Mouse (Mus musculus): Measurements from ENCODE around the gene Tnp2. TPM values are rescaled to one million over a fixed set of nuclear protein-coding genes. Genes with fewer than 3 reads are reported as not detected.

Gene Tnp2
- polyA plus RNA-seq, 1 experiment, result not detected

DNA sequence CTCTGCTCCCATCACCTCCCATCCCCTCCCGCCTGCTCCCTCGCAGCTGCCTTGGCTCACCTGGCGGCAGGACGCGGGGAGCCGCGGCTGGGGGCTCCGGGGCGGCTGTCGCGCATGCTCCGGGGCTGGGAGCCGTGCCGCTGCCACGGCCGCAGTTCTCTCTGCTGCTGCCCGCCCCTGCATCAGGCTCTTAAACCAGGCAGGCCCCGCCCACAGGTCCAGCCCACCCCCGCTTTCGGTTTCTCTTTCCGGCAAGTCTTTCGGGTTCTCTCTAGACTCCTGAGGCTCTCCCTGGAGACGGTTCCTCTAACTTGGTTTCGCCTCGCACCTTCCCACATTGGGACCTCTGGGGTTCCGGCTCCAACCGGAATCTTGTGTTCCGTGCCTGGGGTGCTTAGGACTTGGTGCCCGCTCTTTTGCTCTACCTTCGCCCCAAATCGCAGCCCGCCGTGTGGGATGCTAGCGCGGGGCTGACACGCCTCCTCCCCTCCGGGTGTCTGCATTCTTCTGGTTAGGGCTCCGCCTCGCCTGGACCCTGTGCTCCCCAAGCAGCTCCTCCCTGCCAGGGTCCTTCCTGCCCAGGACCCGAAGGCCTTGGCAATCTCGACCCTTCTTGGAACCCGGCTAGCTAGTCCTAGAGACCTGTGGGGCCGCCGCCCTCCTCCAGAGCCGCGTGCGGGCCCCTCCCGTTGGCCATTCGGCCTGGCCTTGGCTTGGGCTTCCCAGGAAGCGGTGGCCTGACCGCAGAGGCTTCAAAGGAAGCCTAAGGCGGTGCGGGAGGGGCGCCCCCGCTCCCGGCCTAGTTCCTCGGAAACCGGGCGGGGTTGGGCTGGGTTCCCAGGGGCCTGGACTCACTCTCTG, 2.9 kb downstream of the Tnp2 start, which contains the start of gene Socs1:
Gene Socs1 (minus strand): TSS at position 166 of the 861 bp plus-strand sequence.
- peaks cover 7% of the 10 kb centered on the region; the same call in 1 of the 2 replicates for H3K9me3 ChIP-seq (ENCODE audit: control insufficient read depth, low read length)
- no peak for TF ChIP-seq TAL1 (IDR thresholded peaks at IDR 0.05; ENCODE audit: low read length)
- no peak for TF ChIP-seq GATA1 (IDR thresholded peaks at IDR 0.05; ENCODE audit: low read length)
- peak within 1 kb of the TSS; percentile 90 for H3K4me3 ChIP-seq (replicated peaks)
- peaks cover 26% of the 10 kb centered on the region for H3K4me1 ChIP-seq (ENCODE audit: control insufficient read depth)
- no peaks in the 10 kb centered on the region for H3K36me3 ChIP-seq (ENCODE audit: control insufficient read depth)
- H3K27me3 ChIP-seq (ENCODE audit: control insufficient read depth), result peaks cover 51% of the 10 kb centered on the region

DNA sequence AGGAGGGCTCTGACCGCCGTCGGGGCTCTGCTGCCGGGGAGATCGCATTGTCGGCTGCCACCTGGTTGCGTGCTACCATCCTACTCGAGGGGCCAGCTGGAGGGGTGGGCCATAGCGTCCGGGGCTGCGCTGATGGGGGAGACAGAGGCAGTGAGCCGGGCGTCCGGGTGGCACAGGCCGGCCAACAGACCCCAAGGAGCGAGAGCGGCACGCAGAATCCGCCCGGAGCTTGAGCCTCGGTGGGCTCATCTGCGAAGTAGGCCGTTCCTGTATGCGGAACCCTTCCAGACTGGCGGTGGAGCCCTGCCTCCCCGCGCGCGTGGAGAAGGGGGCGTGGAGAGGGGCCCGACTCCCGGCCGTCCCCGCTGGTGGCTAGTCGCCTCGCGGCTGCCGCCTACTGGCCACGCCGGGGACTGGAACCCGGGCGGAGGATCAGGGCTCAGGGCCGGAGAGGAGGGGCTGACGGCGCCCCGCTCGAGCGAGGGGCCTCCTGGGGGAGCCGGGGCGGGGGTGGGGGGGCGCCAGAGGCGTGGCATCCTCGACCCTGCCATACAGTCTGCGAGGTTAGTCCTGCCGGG, 3.6 kb downstream of the Tnp2 start:
- H3K27me3 ChIP-seq (ENCODE audit: control insufficient read depth), result peaks cover 51% of the 10 kb centered on the region
- peak overlapping the region; percentile 90 for H3K4me3 ChIP-seq (replicated peaks)
- H3K36me3 ChIP-seq (ENCODE audit: control insufficient read depth), result no peaks in the 10 kb centered on the region
- peaks cover 26% of the 10 kb centered on the region for H3K4me1 ChIP-seq (ENCODE audit: control insufficient read depth)
- TF ChIP-seq GATA1 (IDR thresholded peaks at IDR 0.05; ENCODE audit: low read length), result no peak
- TF ChIP-seq TAL1 (IDR thresholded peaks at IDR 0.05; ENCODE audit: low read length), result no peak
- peaks cover 7% of the 10 kb centered on the region; the same call in 1 of the 2 replicates for H3K9me3 ChIP-seq (ENCODE audit: control insufficient read depth, low read length)

DNA sequence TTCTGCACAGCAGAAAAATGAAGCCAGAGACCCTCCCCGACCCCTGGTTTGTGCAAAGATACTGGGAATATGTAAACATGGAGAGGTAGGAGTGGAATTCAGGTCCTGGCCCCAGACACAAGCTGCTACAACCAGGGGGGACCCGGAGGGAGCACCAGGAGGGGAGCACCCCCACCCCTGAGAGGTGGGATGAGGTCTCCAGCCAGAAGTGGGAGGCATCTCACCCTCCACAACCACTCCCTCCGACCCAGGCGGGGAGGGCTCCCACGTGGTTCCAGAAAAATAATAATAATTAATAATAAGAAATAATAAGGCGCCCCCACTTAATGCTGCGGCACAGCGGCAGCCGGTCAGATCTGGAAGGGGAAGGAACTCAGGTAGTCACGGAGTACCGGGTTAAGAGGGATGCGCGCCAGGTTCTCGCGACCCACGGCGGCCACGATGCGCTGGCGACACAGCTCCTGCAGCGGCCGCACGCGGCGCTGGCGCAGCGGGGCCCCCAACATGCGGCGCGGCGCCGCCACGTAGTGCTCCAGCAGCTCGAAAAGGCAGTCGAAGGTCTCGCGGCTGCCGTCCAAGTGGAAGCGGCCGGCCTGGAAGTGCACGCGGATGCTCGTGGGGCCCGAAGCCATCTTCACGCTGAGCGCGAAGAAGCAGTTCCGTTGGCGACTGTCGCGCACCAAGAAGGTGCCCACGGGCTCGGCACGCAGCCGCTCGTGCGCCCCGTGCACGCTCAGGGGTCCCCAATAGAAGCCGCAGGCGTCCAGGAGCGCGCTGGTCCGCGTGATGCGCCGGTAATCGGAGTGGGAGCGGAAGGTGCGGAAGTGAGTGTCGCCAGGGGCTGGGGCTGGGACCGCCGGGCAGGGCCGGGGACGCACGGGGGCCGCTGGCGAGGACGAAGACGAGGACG, 4.3 kb downstream of the Tnp2 start:
- no peaks in the 10 kb centered on the region for H3K36me3 ChIP-seq (ENCODE audit: control insufficient read depth)
- TF ChIP-seq GATA1 (IDR thresholded peaks at IDR 0.05; ENCODE audit: low read length) (no peak), TAL1 (IDR thresholded peaks at IDR 0.05; ENCODE audit: low read length) (no peak)
- peak overlapping the region; percentile 90 for H3K4me3 ChIP-seq (replicated peaks)
- peaks cover 7% of the 10 kb centered on the region; the same call in 1 of the 2 replicates for H3K9me3 ChIP-seq (ENCODE audit: control insufficient read depth, low read length)
- H3K4me1 ChIP-seq (ENCODE audit: control insufficient read depth), result peaks cover 26% of the 10 kb centered on the region
- peaks cover 51% of the 10 kb centered on the region for H3K27me3 ChIP-seq (ENCODE audit: control insufficient read depth)

DNA sequence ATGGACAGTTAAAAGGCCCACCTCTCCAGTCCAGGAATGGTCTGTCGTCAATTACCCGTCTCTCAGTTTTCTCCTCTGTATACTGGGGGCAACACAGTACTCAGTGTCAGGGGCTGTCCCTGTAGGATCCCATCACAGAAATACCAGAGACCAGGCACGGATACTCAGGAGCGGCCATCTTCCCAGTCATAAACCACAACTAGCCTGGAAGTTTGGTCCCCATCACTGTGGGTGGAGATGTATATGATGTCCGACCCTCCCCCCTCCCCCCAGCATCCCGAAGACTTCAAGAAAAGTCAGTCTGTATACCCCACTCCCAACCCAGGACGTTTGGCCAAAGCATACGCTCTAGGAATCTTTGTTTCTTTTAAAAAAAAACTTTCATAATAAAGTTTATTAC, 5.0 kb downstream of the Tnp2 start:
- no peak for TF ChIP-seq GATA1 (IDR thresholded peaks at IDR 0.05; ENCODE audit: low read length)
- Histone ChIP-seq H3K4me1 (ENCODE audit: control insufficient read depth) (peaks cover 26% of the 10 kb centered on the region), H3K27me3 (ENCODE audit: control insufficient read depth) (peaks cover 50% of the 10 kb centered on the region), H3K4me3 (replicated peaks) (no peak overlapping the region), H3K36me3 (ENCODE audit: control insufficient read depth) (no peaks in the 10 kb centered on the region), H3K9me3 (ENCODE audit: control insufficient read depth, low read length) (peaks cover 7% of the 10 kb centered on the region; the same call in 1 of the 2 replicates)

DNA sequence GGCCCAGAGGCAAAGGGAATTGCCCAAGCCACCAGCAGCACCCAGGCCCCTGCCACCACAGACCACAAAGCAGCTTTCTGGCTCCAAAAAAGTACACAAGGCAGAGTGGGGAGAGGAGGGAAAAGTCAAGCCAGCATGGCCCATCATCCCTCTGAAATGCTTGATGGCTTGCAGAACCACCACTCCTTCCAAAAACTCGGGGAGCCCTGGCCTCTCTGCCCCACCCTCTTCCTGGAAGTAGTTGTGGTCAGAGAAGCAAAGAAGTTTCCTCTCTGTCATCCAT, 5.4 kb downstream of the Tnp2 start:
- TF ChIP-seq GATA1 (IDR thresholded peaks at IDR 0.05; ENCODE audit: low read length) (no peak), TAL1 (IDR thresholded peaks at IDR 0.05; ENCODE audit: low read length) (no peak)
- Histone ChIP-seq H3K27me3 (ENCODE audit: control insufficient read depth) (peaks cover 46% of the 10 kb centered on the region), H3K36me3 (ENCODE audit: control insufficient read depth) (no peaks in the 10 kb centered on the region), H3K9me3 (ENCODE audit: control insufficient read depth, low read length) (peaks cover 7% of the 10 kb centered on the region; the same call in 1 of the 2 replicates), H3K4me1 (ENCODE audit: control insufficient read depth) (peaks cover 26% of the 10 kb centered on the region), H3K4me3 (replicated peaks) (no peak overlapping the region)

DNA sequence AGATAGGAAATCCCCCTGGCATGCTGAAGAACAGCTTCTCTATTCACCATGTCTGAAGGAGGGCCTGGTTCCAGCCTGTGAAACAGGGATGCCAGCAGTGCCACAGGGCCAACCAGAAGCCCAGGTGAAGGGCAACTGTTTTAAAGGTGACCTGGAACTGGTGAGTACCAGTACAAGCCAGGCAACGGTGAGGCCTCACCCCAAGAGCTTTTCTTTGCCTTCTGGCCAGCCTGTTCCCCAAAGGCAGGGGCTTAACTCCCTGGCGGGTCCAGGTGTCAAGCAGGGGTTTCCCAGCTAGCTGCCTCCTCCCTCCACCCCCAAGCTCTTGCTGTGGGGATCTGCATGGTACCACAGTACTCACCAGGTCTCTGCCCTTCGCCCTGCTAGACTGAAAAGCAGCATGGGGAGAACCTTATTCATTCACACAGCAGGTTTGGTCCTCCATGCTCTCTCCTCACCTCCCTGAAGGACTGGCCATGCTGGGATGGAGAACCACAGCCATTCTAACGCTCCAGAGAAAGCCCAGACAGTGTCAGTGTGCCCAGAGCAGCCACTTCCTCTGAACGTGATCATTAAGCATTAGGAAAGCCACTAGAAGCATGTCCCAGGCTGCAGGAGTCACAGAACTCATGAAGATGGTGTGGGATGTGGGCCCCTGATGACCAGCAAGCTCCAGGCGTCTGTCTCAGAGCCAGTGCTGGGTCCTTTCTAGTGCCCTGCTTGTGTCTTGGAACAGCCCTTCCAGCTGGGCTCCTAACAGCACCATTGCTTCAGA, 5.9 kb downstream of the Tnp2 start:
- H3K4me1 ChIP-seq (ENCODE audit: control insufficient read depth), result peaks cover 26% of the 10 kb centered on the region
- peaks cover 7% of the 10 kb centered on the region; the same call in 1 of the 2 replicates for H3K9me3 ChIP-seq (ENCODE audit: control insufficient read depth, low read length)
- H3K36me3 ChIP-seq (ENCODE audit: control insufficient read depth), result no peaks in the 10 kb centered on the region
- peaks cover 45% of the 10 kb centered on the region for H3K27me3 ChIP-seq (ENCODE audit: control insufficient read depth)
- H3K4me3 ChIP-seq (replicated peaks), result no peak overlapping the region
- TF ChIP-seq GATA1 (IDR thresholded peaks at IDR 0.05; ENCODE audit: low read length) (no peak), TAL1 (IDR thresholded peaks at IDR 0.05; ENCODE audit: low read length) (no peak)

DNA sequence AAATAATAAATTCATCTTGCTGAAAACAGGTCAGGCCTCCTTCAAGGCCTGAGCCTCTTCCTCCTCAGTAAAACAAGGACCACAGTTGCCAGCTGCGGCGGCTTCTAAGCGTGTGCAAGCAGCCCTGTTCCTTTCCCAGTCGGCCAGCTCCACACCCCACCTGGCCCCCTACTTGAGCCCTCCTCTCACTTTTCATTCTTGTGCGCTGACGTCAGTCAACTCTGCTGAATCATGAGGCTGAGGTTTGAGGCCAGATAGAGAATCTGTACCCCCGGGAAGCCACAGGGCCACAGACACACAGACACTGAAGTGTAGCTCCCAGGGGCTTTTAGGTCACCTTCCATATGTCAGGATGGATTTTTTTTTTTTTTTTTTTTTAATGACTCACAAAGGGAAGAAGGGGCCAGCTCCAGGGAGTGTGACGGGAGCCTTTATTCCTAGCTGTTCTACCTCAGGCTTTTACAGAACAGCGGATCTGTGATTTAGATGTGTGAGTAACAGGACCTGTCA, 6.5 kb downstream of the Tnp2 start:
- Histone ChIP-seq H3K9me3 (ENCODE audit: control insufficient read depth, low read length) (peaks cover 7% of the 10 kb centered on the region; the same call in 1 of the 2 replicates), H3K27me3 (ENCODE audit: control insufficient read depth) (peaks cover 45% of the 10 kb centered on the region), H3K4me3 (replicated peaks) (no peak overlapping the region), H3K36me3 (ENCODE audit: control insufficient read depth) (no peaks in the 10 kb centered on the region), H3K4me1 (ENCODE audit: control insufficient read depth) (peaks cover 26% of the 10 kb centered on the region)
- TF ChIP-seq TAL1 (IDR thresholded peaks at IDR 0.05; ENCODE audit: low read length) (no peak), GATA1 (IDR thresholded peaks at IDR 0.05; ENCODE audit: low read length) (no peak)

DNA sequence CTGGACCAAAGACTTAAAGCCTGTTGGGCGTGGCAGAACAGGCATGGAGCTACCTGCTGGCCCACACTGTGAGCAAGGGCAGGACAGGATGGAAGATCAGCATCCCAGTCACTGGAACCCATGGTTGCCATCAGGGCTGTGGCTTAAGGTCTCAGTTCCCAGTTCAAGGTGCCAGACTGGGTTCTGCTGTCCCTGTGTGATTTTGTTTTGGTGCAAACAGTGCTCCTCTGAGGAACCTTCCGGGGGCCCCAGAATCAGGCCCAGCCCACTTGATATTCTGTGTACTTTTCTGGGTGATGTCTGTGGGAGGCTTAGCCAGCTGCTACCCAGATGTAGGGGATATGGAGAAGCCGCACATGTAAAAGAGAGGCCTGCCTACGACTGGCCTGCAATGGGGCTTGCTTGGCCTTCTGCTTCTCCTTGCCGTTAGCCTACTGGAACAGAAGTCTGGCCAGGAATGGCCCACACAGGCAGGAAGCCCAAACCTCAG, 7.8 kb downstream of the Tnp2 start:
- peaks cover 7% of the 10 kb centered on the region; the same call in 1 of the 2 replicates for H3K9me3 ChIP-seq (ENCODE audit: control insufficient read depth, low read length)
- no peaks in the 10 kb centered on the region for H3K36me3 ChIP-seq (ENCODE audit: control insufficient read depth)
- peaks cover 14% of the 10 kb centered on the region for H3K4me1 ChIP-seq (ENCODE audit: control insufficient read depth)
- peaks cover 44% of the 10 kb centered on the region for H3K27me3 ChIP-seq (ENCODE audit: control insufficient read depth)
- TF ChIP-seq GATA1 (IDR thresholded peaks at IDR 0.05; ENCODE audit: low read length) (no peak), TAL1 (IDR thresholded peaks at IDR 0.05; ENCODE audit: low read length) (no peak)
- H3K4me3 ChIP-seq (replicated peaks), result no peak overlapping the region

Data from erythroblast, embryonic 14.5 days (primary cell).